Mouse (Mus musculus): ENCODE measurements around the gene Clip1.

- TF ChIP-seq POLR2A (IDR thresholded peaks at IDR 0.05; ENCODE audit: control insufficient read depth, low read depth, low read length) (no peak), CTCF (IDR thresholded peaks at IDR 0.05; ENCODE audit: control insufficient read depth, insufficient read depth, insufficient replicate concordance, low read depth, low read length) (no peak)
These were observed 12.5 kb upstream of the Clip1 start for GRCm38 (mm10) chr5:123696961-123697360.
